Mouse (Mus musculus) lung, postnatal 0 days (tissue): ENCODE measurements at regions not wholly inside any gene's neighbourhood (a gene's known extent, or its start where the extent isn't known, plus 50 kb on each side); places are given as distances from the start of the nearest gene placed in this dataset.

Experiments
- ATAC-seq: fragments of 200-750 bp; cut with Nextera tagmentation; 2 replicates; pipeline ENCODE4 v1.8.0; 2017; ENCODE audit warnings: moderate library complexity
- DNase-seq: peaks from one replicate; pipeline ENCODE4 v3.0.0-alpha.2; 2016; ENCODE audit warnings: low spot score
- H3K27ac ChIP-seq: fragments of 300-500 bp; sonication (generic); 2 replicates; pipeline ENCODE4 v1.5.1; 2014; ENCODE audit warnings: antibody characterized with exemption, mild to moderate bottlenecking, low read length, mixed read lengths
- H3K27me3 ChIP-seq: fragments of 300-500 bp; sonication (generic); replicated peaks from 2 replicates; pipeline ENCODE4 v1.6.1; 2014; ENCODE audit warnings: low read length, mixed read lengths; ENCODE audit not compliant: insufficient read depth
- H3K36me3 ChIP-seq: fragments of 300-500 bp; sonication (generic); 2 replicates; pipeline ENCODE4 v1.6.1; 2014; ENCODE audit warnings: low read length, mixed read lengths; ENCODE audit not compliant: insufficient read depth
- H3K4me1 ChIP-seq: fragments of 300-500 bp; sonication (generic); 2 replicates; pipeline ENCODE4 v1.6.1; 2014; ENCODE audit warnings: antibody characterized with exemption, low read depth, low read length, mixed read lengths; ENCODE audit not compliant: insufficient read depth
- H3K4me2 ChIP-seq: fragments of 300-500 bp; sonication (generic); replicated peaks from 2 replicates; pipeline ENCODE4 v1.6.1; 2014; ENCODE audit warnings: low read depth, mild to moderate bottlenecking, low read length, moderate library complexity, mixed read lengths
- H3K4me3 ChIP-seq: fragments of 300-500 bp; sonication (generic); 2 replicates; pipeline ENCODE4 v1.5.1; 2014; ENCODE audit warnings: low read depth, low read length
- H3K9ac ChIP-seq: fragments of 300-500 bp; sonication (generic); replicated peaks from 2 replicates; pipeline ENCODE4 v1.6.1; 2014; ENCODE audit warnings: low read depth, mild to moderate bottlenecking
- H3K9me3 ChIP-seq: fragments of 300-500 bp; sonication (generic); 2 replicates; pipeline ENCODE4 v1.6.1; 2016; ENCODE audit warnings: low read length, mixed read lengths
- CTCF ChIP-seq: IDR thresholded peaks from 2 replicates; pipeline ENCODE4 v1.5.1; 2016; ENCODE audit warnings: antibody characterized with exemption, mild to moderate bottlenecking
- EP300 ChIP-seq: IDR thresholded peaks from 2 replicates; pipeline ENCODE4 v1.6.1; 2016; ENCODE audit warnings: antibody characterized with exemption, mild to moderate bottlenecking, control low read depth
- WGBS: fragments of 180-500 bp; shearing (Covaris S2); extraction: QIAGEN DNeasy Blood & Tissue Kit; methylation state at CpG from one replicate; pipeline ENCODE4 v1.1.7; 2014; 5-methylcytosine and 5-hydroxymethylcytosine counted together

DNA sequence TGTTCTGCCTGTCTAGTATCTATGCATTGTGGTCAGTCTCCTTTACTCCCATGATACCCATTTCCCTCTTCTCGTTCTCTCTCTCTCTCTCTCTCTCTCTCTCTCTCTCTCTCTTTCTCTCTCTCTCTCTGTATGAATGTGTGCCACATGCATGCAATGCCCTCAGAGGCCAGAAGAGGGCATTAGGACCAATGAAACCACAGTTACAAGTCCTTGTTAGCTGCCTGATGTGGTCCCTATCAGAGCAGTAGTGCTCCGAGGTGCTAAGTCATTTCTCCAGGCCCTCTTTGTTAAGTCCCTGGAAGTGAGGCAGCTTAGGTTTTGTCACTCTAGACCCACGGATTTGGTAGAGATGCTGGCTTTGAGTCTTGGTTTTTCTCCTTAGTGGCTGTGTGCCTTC, 250.2 kb upstream of the 9630041A04Rik start:
- WGBS = 23% methylated on average over 3 of the region's 3 CpGs
- ATAC-seq = no peak

DNA sequence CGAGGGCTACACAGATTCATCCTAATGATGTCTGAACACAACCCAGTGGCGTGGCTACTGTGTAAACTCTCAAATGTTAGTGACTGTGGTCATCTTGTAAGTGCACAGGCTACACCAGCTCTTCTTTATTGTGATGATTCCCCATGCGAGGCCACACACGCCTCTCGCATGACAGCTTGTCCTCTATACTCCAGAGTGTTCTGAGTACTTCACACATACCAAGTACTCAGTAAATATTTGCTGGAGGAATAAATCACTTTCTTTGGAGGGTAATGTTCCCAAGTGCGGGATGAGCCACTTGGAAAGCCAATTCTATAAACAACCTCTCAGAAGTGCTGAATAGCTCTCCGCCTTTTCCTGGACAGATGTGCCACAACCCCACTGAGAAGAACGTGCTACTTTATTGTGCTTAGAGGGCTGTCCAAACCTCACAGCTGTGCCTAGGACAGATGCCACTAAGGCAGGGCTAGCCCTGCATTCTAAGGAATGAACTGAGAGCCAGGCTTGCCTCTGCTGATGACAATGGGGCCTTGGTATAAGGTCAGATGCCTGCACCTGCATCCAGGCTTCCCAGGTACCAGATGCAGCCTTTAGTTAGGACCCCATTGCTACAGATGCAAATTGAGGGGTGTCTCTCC, 250.7 kb upstream of the 9630041A04Rik start:
- no peaks in the 10 kb centered on the region for H3K36me3 ChIP-seq
- peak; percentile 23 for DNase-seq
- H3K27ac ChIP-seq = no peak overlapping the region
- H3K4me1 ChIP-seq = no peaks in the 10 kb centered on the region
- 28% methylated on average over 8 of the region's 8 CpGs for WGBS
- H3K4me2 ChIP-seq = no peak overlapping the region
- no peaks in the 10 kb centered on the region for H3K27me3 ChIP-seq
- no peak for TF ChIP-seq EP300
- TF ChIP-seq CTCF = no peak
- peak; percentile 40 for ATAC-seq
- no peak overlapping the region for H3K9ac ChIP-seq
- no peak overlapping the region for H3K4me3 ChIP-seq
- H3K9me3 ChIP-seq = no peaks in the 10 kb centered on the region

More for the DNA sequence above, 250.2 kb upstream of the 9630041A04Rik start:
- Histone ChIP-seq H3K27ac (no peak overlapping the region), H3K9me3 (no peaks in the 10 kb centered on the region), H3K4me1 (no peaks in the 10 kb centered on the region), H3K9ac (no peak overlapping the region), H3K4me3 (no peak overlapping the region), H3K27me3 (no peaks in the 10 kb centered on the region), H3K4me2 (no peak overlapping the region), H3K36me3 (no peaks in the 10 kb centered on the region)
- peak; percentile 12 for DNase-seq
- TF ChIP-seq EP300 = no peak
- TF ChIP-seq CTCF = peak; percentile 68

DNA sequence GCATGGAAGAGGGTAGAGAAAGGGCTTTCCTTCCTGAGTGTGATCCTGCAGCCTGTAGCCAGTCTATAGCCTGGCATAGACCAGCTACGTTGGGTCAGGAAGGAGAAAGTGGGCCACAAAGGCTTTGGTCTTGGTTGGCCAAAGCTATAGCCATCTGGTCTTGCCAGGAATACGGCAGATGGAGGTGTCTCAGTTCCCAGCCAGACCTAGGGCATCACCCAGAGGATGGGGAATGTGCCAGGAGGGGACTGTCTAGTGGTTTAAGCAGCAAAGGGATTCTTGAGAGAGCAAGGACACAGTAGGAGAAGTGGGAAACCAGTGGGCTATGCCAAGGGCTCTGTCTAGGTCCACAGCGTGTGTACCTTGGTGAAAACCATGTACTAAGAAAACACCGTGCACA, 251.3 kb upstream of the 9630041A04Rik start:
- TF ChIP-seq EP300 = no peak
- no peak for TF ChIP-seq CTCF
- no peaks in the 10 kb centered on the region for H3K4me1 ChIP-seq
- H3K36me3 ChIP-seq = no peaks in the 10 kb centered on the region
- no peak overlapping the region for H3K4me2 ChIP-seq
- H3K4me3 ChIP-seq = no peak overlapping the region
- no peak for ATAC-seq
- no peaks in the 10 kb centered on the region for H3K9me3 ChIP-seq
- H3K27me3 ChIP-seq = no peaks in the 10 kb centered on the region
- WGBS = 62% methylated on average over 4 of the region's 4 CpGs
- H3K27ac ChIP-seq = no peak overlapping the region
- no peak for DNase-seq
- no peak overlapping the region for H3K9ac ChIP-seq

DNA sequence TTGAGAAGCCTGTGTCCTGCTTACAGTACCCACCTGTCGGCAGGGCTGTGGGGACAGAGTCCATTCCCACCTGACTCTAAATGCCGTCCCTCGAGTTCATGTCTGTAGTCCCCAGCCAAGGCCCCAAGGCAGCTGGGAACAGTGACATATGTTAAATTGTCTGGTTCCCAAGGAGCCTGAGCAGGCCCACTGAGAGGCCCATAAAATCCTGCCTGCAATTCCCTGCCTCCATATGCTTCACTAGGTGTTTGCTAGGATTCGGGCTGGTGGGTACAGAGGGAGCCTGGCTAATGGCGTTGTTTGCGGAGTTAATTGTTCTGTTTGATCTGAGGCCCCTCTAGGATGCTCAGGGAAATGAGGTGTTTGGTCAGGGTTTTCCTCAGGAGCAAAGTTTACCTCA, 258.8 kb upstream of the 9630041A04Rik start:
- H3K9ac ChIP-seq = no peak overlapping the region
- H3K4me3 ChIP-seq = no peak overlapping the region
- H3K9me3 ChIP-seq = no peaks in the 10 kb centered on the region
- no peaks in the 10 kb centered on the region for H3K36me3 ChIP-seq
- no peak overlapping the region for H3K27ac ChIP-seq
- ATAC-seq (no peak), DNase-seq (no peak)
- no peaks in the 10 kb centered on the region for H3K4me1 ChIP-seq
- no peak for TF ChIP-seq CTCF
- TF ChIP-seq EP300 = no peak
- H3K27me3 ChIP-seq = no peaks in the 10 kb centered on the region
- H3K4me2 ChIP-seq = no peak overlapping the region
- 51% methylated on average over 6 of the region's 6 CpGs for WGBS

- ATAC-seq = no peak
- Histone ChIP-seq H3K9me3 (no peaks in the 10 kb centered on the region), H3K4me2 (no peak overlapping the region), H3K27me3 (no peaks in the 10 kb centered on the region), H3K36me3 (no peaks in the 10 kb centered on the region), H3K4me3 (no peak overlapping the region), H3K4me1 (no peaks in the 10 kb centered on the region), H3K9ac (no peak overlapping the region), H3K27ac (no peak overlapping the region)
- 71% methylated on average over 3 of the region's 3 CpGs for WGBS
- no peak for DNase-seq
- TF ChIP-seq EP300 = no peak
- no peak for TF ChIP-seq CTCF
These were observed 264.7 kb upstream of the 9630041A04Rik start for GRCm38 (mm10) chr9:101596898-101597297.

DNA sequence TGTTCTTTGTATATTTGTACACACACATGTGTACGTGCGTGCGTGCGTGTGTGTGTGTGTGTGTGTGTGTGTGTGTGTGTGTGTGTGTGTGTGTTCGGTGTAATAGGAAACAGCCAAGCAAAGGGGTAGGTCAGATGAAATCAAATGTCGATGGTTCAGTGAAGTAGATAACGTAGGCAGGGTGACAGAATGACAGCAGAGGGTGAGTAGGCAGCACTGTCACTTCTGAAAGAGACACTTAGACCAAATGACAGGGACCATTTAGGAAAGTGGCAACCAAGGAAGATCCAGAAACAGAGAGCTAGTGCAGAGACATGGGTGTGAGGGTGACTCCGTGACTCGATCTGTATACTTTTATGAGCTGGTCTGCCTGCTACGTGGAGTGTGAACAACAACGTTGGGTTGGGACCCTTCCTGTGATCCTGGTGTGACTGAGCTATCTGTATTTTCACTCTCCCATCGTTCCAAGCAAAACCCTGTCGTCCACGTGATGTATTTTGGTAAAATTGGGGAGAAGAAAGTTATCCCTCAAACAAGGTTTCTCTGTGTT, 266.5 kb upstream of the 9630041A04Rik start:
- WGBS = 85% methylated on average over 14 of the region's 14 CpGs
- TF ChIP-seq EP300 = no peak
- TF ChIP-seq CTCF = no peak
- H3K9ac ChIP-seq = no peak overlapping the region
- no peak overlapping the region for H3K4me2 ChIP-seq
- DNase-seq (no peak), ATAC-seq (no peak)
- no peaks in the 10 kb centered on the region for H3K9me3 ChIP-seq
- H3K4me3 ChIP-seq = no peak overlapping the region
- H3K4me1 ChIP-seq = no peaks in the 10 kb centered on the region
- no peaks in the 10 kb centered on the region for H3K27me3 ChIP-seq
- no peak overlapping the region for H3K27ac ChIP-seq
- no peaks in the 10 kb centered on the region for H3K36me3 ChIP-seq
